Mouse (Mus musculus) MN1 (cell line): ENCODE data around the gene Adap1.

Source experiments
- DNase-seq: peaks from one replicate; pipeline ENCODE4 v3.0.0-alpha.2; 2016; ENCODE audit warnings: low spot score

Gene Adap1

DNA sequence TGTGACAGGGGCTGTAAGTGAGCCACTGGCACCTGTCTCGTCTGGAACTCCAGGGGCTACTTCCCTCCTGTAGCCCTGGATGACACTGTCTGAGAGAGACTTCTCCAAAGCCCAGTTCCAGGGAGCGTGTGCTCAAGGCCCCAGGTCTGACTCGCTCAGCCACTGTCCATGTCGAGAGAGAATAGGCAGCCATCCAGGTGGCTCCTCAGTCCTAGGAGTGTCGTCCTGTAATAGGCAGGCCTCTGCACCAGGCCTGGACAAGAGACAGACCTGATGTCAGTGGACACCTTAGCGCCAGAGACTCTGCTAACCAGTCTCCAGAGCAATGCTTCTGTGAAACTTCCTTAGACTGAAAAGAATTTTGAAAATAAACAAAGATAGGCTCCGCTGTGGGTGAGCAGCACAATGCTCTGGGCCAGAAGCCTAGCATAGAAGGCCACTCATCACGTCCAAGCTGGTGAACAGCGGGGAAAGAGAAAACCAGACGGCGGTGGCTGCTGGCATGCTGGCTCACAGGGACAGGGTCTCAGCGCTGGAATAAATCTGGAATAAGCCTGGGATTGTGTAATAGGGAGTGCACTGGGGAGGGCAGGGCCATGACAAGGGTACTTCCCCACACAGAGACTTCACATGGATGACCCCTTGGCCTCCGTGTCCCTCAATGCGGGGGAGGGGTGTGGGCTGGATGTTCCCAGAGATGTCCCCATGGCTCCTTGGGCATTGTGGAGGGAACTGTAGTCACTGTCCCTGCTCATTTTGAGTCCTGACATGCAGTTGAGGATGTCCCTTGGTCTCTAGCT lies 39.1 kb downstream of the Adap1 start:
- DNase-seq: no peak

DNA sequence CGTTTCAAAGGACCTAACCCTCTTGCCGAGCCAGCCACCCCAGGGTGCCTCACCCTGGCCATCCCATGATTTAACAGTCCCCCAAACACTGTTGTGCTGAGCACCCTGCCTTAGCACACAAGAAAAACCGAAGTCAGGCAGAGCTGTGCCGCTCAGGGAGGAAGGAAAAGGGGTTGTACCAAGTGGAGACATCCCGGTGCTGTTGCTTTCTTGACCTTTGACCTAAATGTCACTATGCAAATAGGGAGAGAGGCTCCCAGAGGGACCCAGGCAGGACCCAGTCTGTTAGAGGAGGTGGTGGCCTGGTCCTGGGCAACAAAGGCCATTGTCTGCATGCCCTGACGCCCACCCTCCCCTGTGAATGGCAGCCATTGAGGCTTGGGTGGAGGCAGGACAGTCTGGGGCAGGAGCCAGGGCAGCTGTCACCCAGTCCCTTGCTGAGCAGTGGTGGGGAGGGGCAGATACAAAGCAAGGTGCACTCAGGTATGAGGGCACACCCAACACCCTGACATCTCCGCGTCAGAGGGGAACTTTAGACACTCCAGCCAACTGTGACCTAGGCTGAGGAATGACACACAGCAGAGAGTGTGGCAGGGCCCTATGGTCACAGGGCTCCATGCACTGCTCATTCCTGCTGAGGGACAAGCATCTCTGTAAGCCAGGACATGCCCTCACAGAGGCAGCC lies 39.9 kb downstream of the Adap1 start:
- no peak for DNase-seq

- no peak for DNase-seq
Observed at GRCm38 (mm10) chr5:139283460-139284180, 41.8 kb downstream of the Adap1 start.

- peak; percentile 84 for DNase-seq
Observed at GRCm38 (mm10) chr5:139282191-139282590, 43.2 kb downstream of the Adap1 start.

DNA sequence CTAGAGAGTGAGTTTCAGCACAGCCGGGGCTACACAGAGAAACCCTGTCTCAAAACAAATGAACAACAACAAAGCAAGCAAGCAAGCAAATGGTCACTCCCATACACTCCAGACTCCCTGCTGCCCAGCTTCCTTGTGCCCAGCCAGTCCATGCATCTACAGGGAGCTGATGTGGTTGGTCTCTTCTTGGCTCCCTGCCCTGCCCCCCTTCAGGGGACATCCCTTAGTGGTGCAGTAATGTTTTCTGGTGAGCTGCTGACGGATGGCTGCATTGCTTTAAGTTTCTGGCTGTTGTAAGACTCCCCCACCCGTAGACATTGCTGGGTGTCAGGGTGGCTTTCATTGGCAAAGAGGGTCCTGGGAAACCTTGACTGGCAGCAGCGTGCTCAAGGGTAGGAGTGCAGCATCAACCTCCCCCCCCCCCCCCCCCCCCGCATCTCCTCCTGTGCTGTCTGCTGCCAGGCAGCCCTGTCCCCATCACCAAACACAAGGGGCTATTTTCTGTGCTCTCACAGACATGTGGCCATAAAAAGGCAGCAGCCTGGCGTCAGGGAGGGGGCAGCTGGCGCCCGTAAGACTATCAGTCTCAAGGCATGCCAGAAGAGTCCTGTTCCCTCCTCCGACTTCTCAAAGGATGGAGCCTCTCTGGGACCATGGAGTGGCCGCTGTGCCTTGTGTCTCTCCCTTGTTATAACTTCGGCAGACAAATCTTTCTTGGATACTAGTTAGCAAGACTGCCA lies 43.9 kb downstream of the Adap1 start:
- DNase-seq: peak; percentile 46

DNA sequence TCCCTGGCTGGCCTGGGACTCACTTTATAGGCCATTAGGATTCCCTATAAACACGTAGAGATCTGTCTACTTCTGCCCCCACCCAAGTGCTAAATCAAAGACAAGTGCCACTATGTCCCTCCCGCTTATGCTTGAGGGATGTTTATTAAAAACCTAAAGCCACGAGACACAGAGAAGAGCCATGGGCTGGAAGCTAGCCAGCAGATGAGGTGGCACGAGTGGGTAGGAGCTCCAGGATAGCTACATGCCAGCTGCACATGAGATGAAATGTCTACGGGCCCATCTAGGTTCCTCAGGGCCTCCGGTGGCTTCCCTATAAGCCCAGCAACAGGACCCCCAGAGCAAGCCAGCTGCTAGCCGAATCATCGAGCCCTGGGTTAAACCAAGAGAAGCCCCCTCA lies 48.1 kb downstream of the Adap1 start:
- DNase-seq: no peak

DNA sequence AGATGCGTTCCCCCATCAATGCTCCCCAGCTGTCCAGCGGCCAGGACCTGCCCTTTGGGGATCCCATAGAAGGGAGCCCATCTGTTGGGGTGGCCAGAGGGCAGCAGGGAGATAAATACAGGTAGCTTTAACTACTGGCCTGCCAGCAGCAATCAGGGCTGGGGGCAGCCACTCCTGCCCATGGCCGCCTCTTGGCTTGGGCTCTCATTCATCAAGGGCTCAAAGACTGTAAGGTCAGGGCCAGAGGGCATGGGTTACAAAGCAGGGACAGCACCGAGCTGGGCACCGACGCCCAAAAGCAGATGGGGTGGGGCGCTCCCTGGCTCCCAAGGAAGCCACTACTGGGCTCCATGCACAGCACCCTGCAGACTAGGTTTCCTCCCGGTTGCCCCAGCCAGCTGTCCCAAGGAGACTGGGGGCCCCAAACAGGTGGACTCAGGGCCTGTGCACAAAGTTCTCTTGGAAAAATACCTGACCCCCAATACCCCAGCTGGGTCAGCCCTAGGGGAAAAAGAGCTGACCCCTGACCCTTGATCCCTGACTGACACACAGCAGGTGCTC lies 53.3 kb downstream of the Adap1 start:
- no peak for DNase-seq

DNA sequence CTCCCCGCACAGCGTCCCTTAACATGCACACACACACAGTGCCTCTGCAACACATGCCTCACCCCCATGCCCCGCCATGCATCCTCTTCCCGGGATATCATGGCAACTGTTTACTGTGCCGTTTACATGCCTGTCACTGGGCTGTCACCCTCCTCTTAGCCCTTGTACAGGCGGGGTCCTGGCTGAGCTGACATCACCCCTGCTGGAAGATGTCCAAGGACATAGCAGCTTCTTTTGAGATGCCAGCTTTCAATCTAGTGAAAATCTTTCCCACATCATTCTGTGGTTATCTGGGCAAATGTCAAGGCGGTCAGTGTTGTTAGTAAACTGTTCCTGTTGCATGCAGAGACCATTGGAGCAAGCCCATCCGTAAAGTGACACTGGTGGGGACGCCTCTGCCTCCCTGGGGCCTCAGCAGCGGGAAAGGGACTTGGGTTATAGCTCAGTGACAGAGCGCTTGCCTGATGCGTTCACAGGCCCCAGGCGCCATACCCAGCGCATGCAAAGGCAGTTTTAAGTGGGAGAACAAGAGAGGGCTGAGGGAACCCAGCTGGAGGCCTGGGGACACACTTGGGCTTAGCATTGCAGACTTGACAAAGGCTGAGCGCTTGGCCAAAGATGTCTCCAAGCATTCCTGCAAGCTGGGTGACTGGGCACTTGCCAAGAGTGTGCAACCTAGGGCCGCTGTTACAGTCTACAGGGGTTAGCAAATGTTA lies 54.5 kb downstream of the Adap1 start:
- peak; percentile 41 for DNase-seq

GRCm38 (mm10) chr5:139267661-139268060 lies 57.8 kb downstream of the Adap1 start:
- DNase-seq: no peak

- DNase-seq: no peak
Observed at GRCm38 (mm10) chr5:139261403-139261802, 64.0 kb downstream of the Adap1 start.

- DNase-seq: peak; percentile 66
Observed at GRCm38 (mm10) chr5:139259853-139260252, 65.6 kb downstream of the Adap1 start.

- DNase-seq: no peak
Observed at GRCm38 (mm10) chr5:139258371-139259035, 66.9 kb downstream of the Adap1 start.

DNA sequence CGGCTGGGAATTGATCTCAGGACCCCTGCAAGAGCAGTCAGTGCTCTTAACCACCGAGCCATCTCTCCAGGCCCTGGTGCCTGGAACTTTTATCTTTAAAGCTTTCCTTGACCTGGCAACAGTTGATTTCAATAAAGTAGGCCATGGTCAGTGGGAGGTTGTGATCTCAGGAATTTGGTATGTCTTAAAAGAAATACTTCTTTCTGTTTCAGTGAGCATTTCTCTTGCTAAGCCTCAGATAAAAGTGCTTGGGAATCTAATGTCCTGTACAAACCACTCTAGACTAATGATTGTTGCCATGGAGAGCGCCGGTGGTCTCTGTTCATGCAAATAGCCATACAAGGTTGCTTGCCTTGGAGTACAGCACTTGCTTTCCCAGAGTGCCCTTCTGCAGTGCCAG lies 67.6 kb downstream of the Adap1 start:
- DNase-seq: no peak

DNA sequence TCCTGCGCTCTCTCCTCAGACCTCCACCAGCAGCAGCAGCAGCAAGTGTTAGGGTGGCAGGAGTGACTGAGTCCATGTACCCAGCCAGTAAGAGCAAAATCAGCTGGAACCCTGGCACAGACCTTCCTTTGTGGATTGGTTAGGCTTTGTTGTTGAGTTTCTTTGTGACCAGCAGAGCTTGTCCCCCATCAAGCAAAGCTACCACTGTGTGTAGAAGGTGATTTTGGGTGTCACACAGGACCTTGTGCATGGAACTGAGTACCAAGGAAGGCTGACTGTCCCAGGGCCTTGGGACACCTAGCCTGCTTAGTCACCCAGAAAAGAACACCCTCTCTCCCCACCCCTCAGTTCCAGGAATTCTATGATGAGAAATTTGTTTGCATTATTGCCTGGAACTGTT lies 68.2 kb downstream of the Adap1 start:
- DNase-seq: no peak

DNA sequence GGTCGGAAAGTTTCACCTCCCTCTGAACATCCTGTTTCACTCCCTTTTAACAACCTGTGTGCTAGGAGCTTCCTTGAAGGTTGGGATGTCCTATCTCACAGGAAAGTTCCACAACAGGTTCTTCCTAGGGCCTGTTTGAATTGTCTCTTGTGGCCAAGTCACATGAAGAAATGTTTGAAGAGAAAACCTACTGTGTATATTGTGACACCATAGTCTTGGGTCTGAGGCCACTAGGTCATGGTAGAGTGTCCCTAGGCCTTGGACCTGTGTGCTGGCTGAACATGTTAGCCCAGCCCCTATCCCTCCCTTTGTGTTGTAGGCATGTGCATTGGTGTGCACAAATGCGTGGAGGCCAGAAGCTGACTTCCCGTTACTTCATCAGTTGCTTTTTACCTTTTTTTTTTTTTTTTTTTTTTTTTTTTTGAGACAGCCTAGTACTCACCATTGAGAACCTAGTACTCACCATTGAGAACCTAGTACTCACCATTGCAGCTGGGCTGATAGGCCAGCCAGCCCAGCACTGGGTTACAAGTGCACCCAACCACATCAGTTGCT lies 69.1 kb downstream of the Adap1 start:
- no peak for DNase-seq

DNA sequence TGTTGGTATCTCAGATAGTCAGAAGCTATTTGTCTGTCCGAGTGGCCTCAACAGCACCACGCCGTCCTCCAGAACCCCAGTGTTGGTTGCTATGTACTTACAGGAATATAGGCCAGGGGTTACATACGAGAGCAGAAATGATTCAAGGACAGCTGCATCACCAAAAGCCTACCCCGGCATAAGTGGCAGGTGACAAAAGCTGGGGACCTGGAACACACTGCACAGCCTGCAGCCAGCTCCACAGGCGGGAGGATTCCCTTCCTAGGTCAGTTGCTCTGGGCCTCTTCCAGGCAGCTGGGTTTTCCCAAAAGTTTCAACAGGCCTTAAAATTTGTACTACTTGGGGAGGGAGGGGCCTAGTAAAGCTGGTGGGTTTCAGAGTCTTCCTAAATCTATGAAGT lies 69.6 kb downstream of the Adap1 start:
- DNase-seq: no peak

GRCm38 (mm10) chr5:139254938-139255337 lies 70.5 kb downstream of the Adap1 start:
- no peak for DNase-seq

DNA sequence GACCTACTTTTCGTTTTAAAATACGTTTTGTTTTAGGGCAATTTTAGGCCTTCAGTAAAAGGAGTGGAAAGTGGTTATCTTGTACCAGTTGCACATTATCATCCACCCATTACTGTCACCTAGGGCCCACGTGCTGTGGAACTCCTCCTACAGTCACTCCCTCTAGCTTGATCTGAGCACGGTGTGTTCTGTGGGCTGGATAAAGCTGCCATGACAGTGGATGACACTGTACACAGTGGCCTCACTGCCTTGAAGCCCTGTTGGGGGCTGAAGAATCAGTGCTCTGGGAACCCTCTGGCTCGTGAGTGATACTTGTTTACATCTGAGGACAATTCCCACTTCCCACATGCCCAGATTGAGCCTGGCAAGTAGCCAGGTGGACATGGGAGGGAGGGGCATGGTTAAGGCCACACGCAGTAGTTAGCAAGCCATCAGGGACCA lies 72.1 kb downstream of the Adap1 start:
- peak; percentile 65 for DNase-seq

GRCm38 (mm10) chr5:139252910-139253245 lies 72.5 kb downstream of the Adap1 start:
- DNase-seq: peak; percentile 79
